Mouse (Mus musculus) stomach, postnatal 0 days (tissue): ENCODE data around the gene Ddah2.

Experiments
- CTCF ChIP-seq: IDR thresholded peaks from 2 replicates; pipeline ENCODE4 v1.5.1; 2016; ENCODE audit warnings: antibody characterized with exemption, low read depth, mild to moderate bottlenecking, moderate library complexity
- EP300 ChIP-seq: optimal IDR thresholded peaks from 2 replicates; pipeline ENCODE3; 2016; ENCODE audit warnings: antibody characterized with exemption

GRCm38 (mm10) chr17:35063466-35063865 lies 4.6 kb downstream of the Ddah2 start:
- no peak for TF ChIP-seq EP300
- no peak for TF ChIP-seq CTCF
